Mouse (Mus musculus): ENCODE measurements around the gene Gm9837.

- TF ChIP-seq MAFK (IDR thresholded peaks at IDR 0.05; ENCODE audit: insufficient read depth, low read depth, low read length) (no peak), ZNF384 (IDR thresholded peaks at IDR 0.05; ENCODE audit: low read depth, low read length) (no peak)
Observed at GRCm38 (mm10) chr11:53491954-53492401, 21.7 kb upstream of the Gm9837 start.
